Mouse (Mus musculus) neural tube, embryonic 13.5 days (tissue): Measurements from ENCODE around the gene Mta1. TPM values are rescaled to one million over a fixed set of nuclear protein-coding genes. Genes with fewer than 3 reads are reported as not detected.
A peak's percentile ranks its signal among the peaks of the same experiment; 100 is the strongest.

ENCODE experiments used
- ATAC-seq: fragments of 200-750 bp; cut with Nextera tagmentation; 2 replicates; pipeline ENCODE4 v1.8.0; 2017; ENCODE audit warnings: low read depth, mild to moderate bottlenecking, moderate TSS enrichment, moderate library complexity
- H3K27ac ChIP-seq: fragments of 300-500 bp; sonication (generic); replicated peaks from 2 replicates; pipeline ENCODE4 v1.5.1; 2015; ENCODE audit warnings: moderate library complexity, mild to moderate bottlenecking, inconsistent platforms
- H3K27me3 ChIP-seq: fragments of 300-500 bp; sonication (generic); 2 replicates; pipeline ENCODE4 v1.6.1; 2015; ENCODE audit warnings: mild to moderate bottlenecking, inconsistent platforms
- H3K36me3 ChIP-seq: fragments of 300-500 bp; sonication (generic); 2 replicates; pipeline ENCODE4 v1.6.1; 2015; ENCODE audit warnings: mild to moderate bottlenecking, inconsistent platforms
- H3K4me1 ChIP-seq: fragments of 300-500 bp; sonication (generic); replicated peaks from 2 replicates; pipeline ENCODE4 v1.6.1; 2015; ENCODE audit warnings: inconsistent platforms
- H3K4me2 ChIP-seq: fragments of 300-500 bp; sonication (generic); 2 replicates; pipeline ENCODE4 v1.6.1; 2015; ENCODE audit warnings: inconsistent platforms, mild to moderate bottlenecking, moderate library complexity
- H3K4me3 ChIP-seq: fragments of 300-500 bp; sonication (generic); 2 replicates; pipeline ENCODE4 v1.5.1; 2015; ENCODE audit warnings: mild to moderate bottlenecking, inconsistent platforms
- H3K9ac ChIP-seq: fragments of 300-500 bp; sonication (generic); 2 replicates; pipeline ENCODE4 v1.6.1; 2015; ENCODE audit warnings: moderate library complexity, mild to moderate bottlenecking, inconsistent platforms
- H3K9me3 ChIP-seq: fragments of 300-500 bp; sonication (generic); 2 replicates; pipeline ENCODE4 v1.6.1; 2016; ENCODE audit warnings: inconsistent platforms
- WGBS: fragments of 180-500 bp; shearing (Covaris S2); methylation state at CpG from one replicate; pipeline ENCODE4 v1.1.7; 2015; 5-methylcytosine and 5-hydroxymethylcytosine counted together
- polyA plus RNA-seq: library from polyadenylated mRNA; unstranded; fragments of >200 nt; fragmentation: Nextera tagmentation; extraction: Ambion mirVana; gene quantifications from 2 replicates; pipeline ENCODE4 v1.2.1, GENCODE M21; 2015

Mta1 gene
- polyA plus RNA-seq: 14.8 and 15.1 TPM in 2 replicates

GRCm38 (mm10) chr12:113097749-113098281 is at the start of gene Mta1:
Gene Mta1 (plus strand): TSS chr12:113098278.
- Histone ChIP-seq H3K27me3 (no peaks in the 10 kb centered on the region), H3K9me3 (no peaks in the 10 kb centered on the region), H3K4me2 (peak within 1 kb of the TSS; percentile 94), H3K4me1 (peaks cover 47% of the 10 kb centered on the region), H3K9ac (peak within 1 kb of the TSS; percentile 100), H3K36me3 (no peaks in the 10 kb centered on the region), H3K27ac (peak within 1 kb of the TSS; percentile 85), H3K4me3 (peak within 1 kb of the TSS; percentile 92)
- 4% methylated on average over 18 of the region's 53 CpGs for WGBS
- ATAC-seq: peak; percentile 40

GRCm38 (mm10) chr12:113049836-113050235 is 48.2 kb upstream of the Mta1 start:
- H3K9ac ChIP-seq: no peak overlapping the region
- WGBS: 91% methylated on average over 9 of the region's 9 CpGs
- no peak overlapping the region for H3K4me3 ChIP-seq
- no peaks in the 10 kb centered on the region for H3K4me1 ChIP-seq
- no peak for ATAC-seq
- no peak overlapping the region for H3K27ac ChIP-seq
- no peaks in the 10 kb centered on the region for H3K27me3 ChIP-seq
- H3K4me2 ChIP-seq: no peak overlapping the region
- no peaks in the 10 kb centered on the region for H3K9me3 ChIP-seq
- H3K36me3 ChIP-seq: peaks cover 92% of the 10 kb centered on the region

- H3K4me2 ChIP-seq: no peak overlapping the region
- peaks cover 95% of the 10 kb centered on the region for H3K36me3 ChIP-seq
- no peak overlapping the region for H3K27ac ChIP-seq
- no peak overlapping the region for H3K4me3 ChIP-seq
- H3K4me1 ChIP-seq: no peaks in the 10 kb centered on the region
- H3K9ac ChIP-seq: no peak overlapping the region
- H3K9me3 ChIP-seq: no peaks in the 10 kb centered on the region
- WGBS: 93% methylated on average over 12 of the region's 12 CpGs
- no peak for ATAC-seq
- H3K27me3 ChIP-seq: no peaks in the 10 kb centered on the region
Measured at GRCm38 (mm10) chr12:113050671-113051070, 47.4 kb upstream of the Mta1 start.

- H3K36me3 ChIP-seq: peaks cover 96% of the 10 kb centered on the region
- no peak for ATAC-seq
- H3K4me1 ChIP-seq: no peaks in the 10 kb centered on the region
- H3K9ac ChIP-seq: no peak overlapping the region
- H3K27me3 ChIP-seq: no peaks in the 10 kb centered on the region
- H3K4me3 ChIP-seq: no peak overlapping the region
- no peak overlapping the region for H3K4me2 ChIP-seq
- no peaks in the 10 kb centered on the region for H3K9me3 ChIP-seq
- no peak overlapping the region for H3K27ac ChIP-seq
- 65% methylated on average over 9 of the region's 9 CpGs for WGBS
Measured at GRCm38 (mm10) chr12:113051628-113052403, 46.3 kb upstream of the Mta1 start.

- no peak for ATAC-seq
- Histone ChIP-seq H3K4me3 (no peak overlapping the region), H3K9ac (no peak overlapping the region), H3K4me2 (no peak overlapping the region), H3K9me3 (no peaks in the 10 kb centered on the region), H3K4me1 (no peaks in the 10 kb centered on the region), H3K36me3 (peaks cover 98% of the 10 kb centered on the region), H3K27ac (no peak overlapping the region), H3K27me3 (no peaks in the 10 kb centered on the region)
- 91% methylated on average over 8 of the region's 8 CpGs for WGBS
Measured at GRCm38 (mm10) chr12:113056089-113056488, 42.0 kb upstream of the Mta1 start.

GRCm38 (mm10) chr12:113060178-113060577 is 37.9 kb upstream of the Mta1 start:
- Histone ChIP-seq H3K27me3 (no peaks in the 10 kb centered on the region), H3K4me3 (no peak overlapping the region), H3K4me1 (no peaks in the 10 kb centered on the region), H3K9me3 (no peaks in the 10 kb centered on the region), H3K36me3 (peaks cover 99% of the 10 kb centered on the region), H3K27ac (no peak overlapping the region), H3K9ac (no peak overlapping the region), H3K4me2 (no peak overlapping the region)
- ATAC-seq: no peak
- WGBS: 88% methylated on average over 5 of the region's 5 CpGs

- no peak overlapping the region for H3K4me3 ChIP-seq
- H3K27me3 ChIP-seq: no peaks in the 10 kb centered on the region
- no peak for ATAC-seq
- H3K4me2 ChIP-seq: no peak overlapping the region
- no peaks in the 10 kb centered on the region for H3K9me3 ChIP-seq
- H3K36me3 ChIP-seq: peaks cover 99% of the 10 kb centered on the region
- no peak overlapping the region for H3K9ac ChIP-seq
- no peak overlapping the region for H3K27ac ChIP-seq
- no peaks in the 10 kb centered on the region for H3K4me1 ChIP-seq
- WGBS: 89% methylated on average over 9 of the region's 9 CpGs
Measured at GRCm38 (mm10) chr12:113061606-113062005, 36.5 kb upstream of the Mta1 start.

GRCm38 (mm10) chr12:113062201-113062600 is 35.9 kb upstream of the Mta1 start:
- Histone ChIP-seq H3K4me1 (no peaks in the 10 kb centered on the region), H3K4me2 (no peak overlapping the region), H3K27me3 (no peaks in the 10 kb centered on the region), H3K9me3 (no peaks in the 10 kb centered on the region), H3K36me3 (peaks cover 99% of the 10 kb centered on the region), H3K4me3 (no peak overlapping the region), H3K9ac (no peak overlapping the region), H3K27ac (no peak overlapping the region)
- 87% methylated on average over 10 of the region's 10 CpGs for WGBS
- no peak for ATAC-seq

- WGBS: 95% methylated on average over 7 of the region's 7 CpGs
- H3K36me3 ChIP-seq: peaks cover 99% of the 10 kb centered on the region
- no peak for ATAC-seq
Measured at GRCm38 (mm10) chr12:113063700-113064099, 34.4 kb upstream of the Mta1 start.

GRCm38 (mm10) chr12:113068002-113068401 is 30.1 kb upstream of the Mta1 start:
- Histone ChIP-seq H3K36me3 (peaks cover 92% of the 10 kb centered on the region), H3K27ac (no peak overlapping the region), H3K4me1 (no peaks in the 10 kb centered on the region), H3K4me3 (no peak overlapping the region), H3K9me3 (no peaks in the 10 kb centered on the region), H3K4me2 (no peak overlapping the region), H3K27me3 (no peaks in the 10 kb centered on the region), H3K9ac (no peak overlapping the region)
- ATAC-seq: no peak
- 90% methylated on average over 7 of the region's 7 CpGs for WGBS

More at GRCm38 (mm10) chr12:113063700-113064099, 34.4 kb upstream of the Mta1 start:
- Histone ChIP-seq H3K9ac (no peak overlapping the region), H3K4me2 (no peak overlapping the region), H3K4me3 (no peak overlapping the region), H3K9me3 (no peaks in the 10 kb centered on the region), H3K27me3 (no peaks in the 10 kb centered on the region), H3K4me1 (no peaks in the 10 kb centered on the region), H3K27ac (no peak overlapping the region)

GRCm38 (mm10) chr12:113069389-113069788 is 28.7 kb upstream of the Mta1 start:
- H3K4me3 ChIP-seq: no peak overlapping the region
- H3K4me2 ChIP-seq: no peak overlapping the region
- no peak for ATAC-seq
- no peaks in the 10 kb centered on the region for H3K27me3 ChIP-seq
- H3K27ac ChIP-seq: no peak overlapping the region
- peaks cover 12% of the 10 kb centered on the region for H3K4me1 ChIP-seq
- 95% methylated on average over 6 of the region's 6 CpGs for WGBS
- H3K9ac ChIP-seq: no peak overlapping the region
- no peaks in the 10 kb centered on the region for H3K9me3 ChIP-seq
- peaks cover 78% of the 10 kb centered on the region for H3K36me3 ChIP-seq

- H3K9me3 ChIP-seq: no peaks in the 10 kb centered on the region
- no peak overlapping the region for H3K4me3 ChIP-seq
- no peaks in the 10 kb centered on the region for H3K27me3 ChIP-seq
- no peak for ATAC-seq
- no peak overlapping the region for H3K27ac ChIP-seq
- 94% methylated on average over 6 of the region's 6 CpGs for WGBS
- no peak overlapping the region for H3K4me2 ChIP-seq
- peaks cover 59% of the 10 kb centered on the region for H3K36me3 ChIP-seq
- H3K4me1 ChIP-seq: peaks cover 25% of the 10 kb centered on the region
- no peak overlapping the region for H3K9ac ChIP-seq
Measured at GRCm38 (mm10) chr12:113071321-113071720, 26.8 kb upstream of the Mta1 start.
